Mouse (Mus musculus): ENCODE measurements around the gene Fabp1.

DNA sequence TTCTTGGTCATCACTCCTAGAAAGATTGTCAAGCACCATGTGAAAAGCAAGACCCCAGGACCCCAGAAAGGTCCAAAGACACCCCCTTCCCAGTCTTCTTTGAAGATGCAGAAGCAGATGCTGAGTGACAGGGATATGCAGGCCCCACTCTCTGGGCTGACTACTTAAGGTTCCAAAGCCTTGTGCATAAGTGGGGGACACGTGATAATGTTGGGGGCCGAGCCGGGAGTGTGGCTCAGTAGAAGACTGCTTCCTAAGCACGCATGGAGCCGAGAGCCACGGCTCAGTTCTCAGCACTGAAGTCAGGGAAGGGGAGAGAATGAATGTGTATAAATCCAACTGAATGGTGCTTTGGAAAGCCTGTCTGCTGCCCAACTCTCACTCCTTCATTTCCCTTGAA is 26.9 kb downstream of the Fabp1 start:
- TF ChIP-seq POLR2A (IDR thresholded peaks at IDR 0.05; ENCODE audit: control insufficient read depth, extremely low read depth, insufficient read depth, low read length, poor library complexity) (no peak), CTCF (IDR thresholded peaks at IDR 0.05; ENCODE audit: borderline replicate concordance, control insufficient read depth, extremely low read depth, insufficient read depth, low read length, poor library complexity) (no peak)

Data from thymus, adult 2 months (tissue).